Mouse (Mus musculus) heart, postnatal 36 days (tissue): ENCODE data around the gene 1110059E24Rik. TPM values are rescaled to one million over a fixed set of nuclear protein-coding genes. Genes with fewer than 3 reads are reported as not detected.
"Not testable (repeated sequence)": the region's sequence is repeated elsewhere in the genome, so short reads cannot be mapped to it uniquely, and the experiment has no call there.

Experiments used
- DNase-seq, 2 experiments: peaks; one replicate each; pipeline ENCODE4 v3.0.0; 2021 to 2022
- intact Hi-C: fragments of 180-260 bp; cut with DNase I; formaldehyde crosslinking; loops from one replicate; pipeline ENCODE4 v1.15.1; 2025
- total RNA-seq, 2 experiments: library from RNA; stranded (reverse); gene quantifications; 2 replicates each; pipeline ENCODE4 v1.2.3; 2021

1110059E24Rik gene
- total RNA-seq, 2 experiments from 2014 or later, result 12.0 to 15.7 TPM

DNA sequence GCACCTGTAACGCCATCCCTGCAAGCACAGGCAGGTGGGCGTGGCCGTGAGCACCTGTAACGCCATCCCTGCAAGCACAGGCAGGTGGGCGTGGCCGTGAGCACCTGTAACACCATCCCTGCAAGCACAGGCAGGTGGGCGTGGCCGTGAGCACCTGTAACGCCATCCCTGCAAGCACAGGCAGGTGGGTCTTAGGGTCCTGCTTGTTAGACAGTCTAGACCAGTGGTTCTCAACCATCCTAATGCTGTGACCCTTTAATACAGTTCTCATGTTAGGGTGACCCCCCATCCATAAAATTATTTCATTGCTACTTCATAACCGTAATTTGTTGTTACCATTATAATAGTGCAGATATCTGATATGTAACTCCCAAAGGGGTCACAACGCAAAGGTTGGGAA lies 24.3 kb downstream of the 1110059E24Rik start:
- DNase-seq, intact Hi-C loops: not testable (repeated sequence)

DNA sequence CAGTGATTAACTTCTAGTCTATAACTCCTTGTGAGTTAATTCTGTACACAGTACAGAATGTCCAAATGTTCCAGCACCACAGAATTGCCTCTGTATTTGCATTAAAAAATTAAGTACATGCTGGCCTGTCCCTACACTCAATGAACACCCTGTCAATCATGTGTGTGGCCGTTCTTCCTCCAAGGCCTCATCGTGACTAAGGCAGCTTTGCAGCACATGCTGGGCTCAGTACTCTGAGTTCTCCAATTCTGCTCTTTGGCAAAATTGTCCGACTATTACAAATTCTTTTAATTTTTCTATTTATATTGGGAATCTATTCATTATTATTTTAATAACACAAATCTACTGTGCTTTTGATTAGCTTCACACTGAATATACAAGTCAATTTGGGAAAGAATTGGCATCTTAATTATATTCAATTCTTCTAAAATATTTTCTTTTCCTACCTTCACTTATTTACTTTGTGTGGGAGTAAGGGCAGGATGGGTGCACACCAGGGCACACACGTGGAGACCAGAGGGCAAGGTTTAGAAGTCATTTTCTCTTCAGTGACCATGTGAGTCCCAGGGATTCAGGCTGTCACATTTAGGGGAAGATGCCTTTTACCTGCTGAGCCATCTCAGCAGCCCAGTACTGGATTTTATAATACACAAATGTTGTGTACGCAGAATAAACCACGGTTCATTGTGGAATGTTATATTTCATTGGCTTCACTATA lies 26.3 kb downstream of the 1110059E24Rik start:
- DNase-seq, result no peak
- intact Hi-C loops, result no loop called here

DNA sequence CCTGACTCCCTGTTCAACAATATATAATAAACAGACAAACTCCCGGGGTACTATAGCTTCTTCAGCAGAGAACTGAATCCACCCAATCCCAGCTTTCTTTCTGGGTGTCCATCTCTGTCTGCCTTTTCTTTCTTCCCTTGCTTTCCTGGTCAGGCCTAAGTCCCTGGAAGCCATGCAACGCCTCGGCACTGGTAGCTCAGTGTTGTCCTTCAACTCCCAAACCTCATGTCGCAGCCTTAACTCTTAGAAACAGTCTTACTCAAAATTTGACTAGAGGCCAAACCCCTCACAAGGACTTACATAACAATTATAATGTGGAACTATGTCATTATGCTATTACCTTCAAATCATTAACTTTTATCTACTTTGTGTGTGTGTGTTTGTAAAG lies 28.6 kb downstream of the 1110059E24Rik start:
- DNase-seq, result no peak
- intact Hi-C loops, result no loop called here

DNA sequence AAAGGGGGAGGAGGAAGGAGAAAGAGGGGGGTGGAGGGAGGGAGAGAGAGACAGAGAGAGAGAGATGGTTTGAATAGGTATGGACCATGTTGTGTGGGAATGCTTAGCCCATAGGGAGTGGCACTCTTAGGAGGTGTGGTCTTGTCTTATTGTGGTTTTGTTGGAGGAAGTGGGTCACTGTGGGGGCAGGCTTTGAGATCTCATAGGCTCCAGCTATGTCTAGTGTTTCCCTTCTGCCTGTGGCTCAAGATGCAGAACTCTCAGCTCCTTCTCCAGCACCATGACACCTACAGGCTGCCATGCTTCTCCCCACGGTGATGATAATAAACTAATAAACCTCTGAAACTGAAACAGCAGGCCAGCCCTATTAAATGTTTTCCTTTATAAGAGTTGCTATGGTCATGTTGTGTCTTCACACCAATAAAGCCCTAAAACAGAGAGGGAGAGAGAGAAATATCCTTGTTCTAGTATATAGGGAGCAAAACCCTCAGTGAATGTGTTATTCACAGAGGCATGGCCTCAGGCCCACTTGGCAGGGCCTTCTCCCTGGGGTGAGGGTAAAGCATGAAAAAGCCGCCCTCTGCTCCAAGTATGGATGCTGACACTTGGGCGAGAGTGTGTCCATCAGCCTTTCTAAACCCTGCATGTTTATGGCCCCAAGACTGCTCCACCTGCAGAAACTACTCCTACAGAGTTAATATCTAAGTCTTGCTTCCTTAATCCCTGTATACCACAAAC lies 29.2 kb downstream of the 1110059E24Rik start:
- no peak for DNase-seq
- intact Hi-C loops, result no loop called here

DNA sequence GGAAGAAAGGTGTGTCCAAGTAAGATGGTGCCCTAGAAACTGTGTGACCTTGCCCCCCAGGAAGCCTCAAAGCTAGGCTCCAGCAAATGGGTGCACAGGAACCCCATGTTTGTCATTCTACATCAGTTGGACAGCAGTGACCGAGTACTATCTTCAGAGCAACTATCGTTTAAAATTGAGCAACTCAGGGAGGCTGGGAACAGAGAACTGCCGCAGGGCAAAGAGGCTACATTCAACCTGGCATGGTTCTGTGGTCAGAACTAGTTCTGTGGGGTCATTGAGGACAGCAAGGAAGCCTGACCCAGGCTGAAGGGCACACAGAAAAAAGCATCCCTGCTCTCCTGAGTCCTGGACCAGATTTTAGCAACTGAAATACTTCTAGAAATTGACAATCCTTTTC lies 37.0 kb downstream of the 1110059E24Rik start:
- intact Hi-C loops, result no loop called here

DNA sequence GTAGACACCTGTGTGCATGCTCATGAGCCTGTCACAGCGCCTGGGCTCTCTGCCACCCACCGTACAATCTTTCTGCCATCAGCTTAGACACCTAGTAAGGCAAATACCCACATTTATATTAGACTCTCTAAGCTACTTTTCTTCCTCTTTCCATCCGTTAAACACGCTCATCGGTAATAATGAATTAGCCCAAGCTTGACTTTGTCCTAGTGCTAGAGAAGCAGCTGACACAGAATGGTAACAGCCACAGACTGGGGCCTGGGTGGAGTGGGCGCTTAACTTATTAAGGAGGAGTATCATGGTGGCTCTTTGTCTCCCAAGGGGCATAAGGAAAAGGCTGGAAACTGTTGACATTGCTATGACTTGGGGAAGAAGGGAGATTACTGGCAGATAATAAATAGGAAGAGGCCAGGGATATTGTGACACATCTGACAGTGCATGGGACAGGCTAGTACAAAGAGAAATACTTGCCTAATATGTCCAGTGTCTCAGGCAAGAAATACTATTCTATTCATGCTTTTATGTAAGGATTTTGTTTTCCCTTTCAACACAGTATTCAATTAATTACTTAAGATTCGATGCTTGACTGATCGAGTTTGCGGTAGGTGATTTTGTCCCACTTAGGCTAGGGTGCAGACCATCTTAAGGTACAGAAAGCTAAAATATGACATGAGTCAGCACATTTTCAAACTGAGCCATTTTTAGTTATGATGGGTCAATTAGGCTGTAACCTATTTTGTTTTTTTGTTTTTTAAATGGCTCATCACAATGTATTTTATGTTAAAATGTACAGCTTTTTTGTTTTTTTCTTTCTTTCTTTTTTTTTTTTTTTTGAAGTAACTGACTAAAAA lies 40.8 kb downstream of the 1110059E24Rik start:
- no peak for DNase-seq
- intact Hi-C loops, result no loop called here

More for the DNA sequence above, 37.0 kb downstream of the 1110059E24Rik start:
- no peak for DNase-seq

DNA sequence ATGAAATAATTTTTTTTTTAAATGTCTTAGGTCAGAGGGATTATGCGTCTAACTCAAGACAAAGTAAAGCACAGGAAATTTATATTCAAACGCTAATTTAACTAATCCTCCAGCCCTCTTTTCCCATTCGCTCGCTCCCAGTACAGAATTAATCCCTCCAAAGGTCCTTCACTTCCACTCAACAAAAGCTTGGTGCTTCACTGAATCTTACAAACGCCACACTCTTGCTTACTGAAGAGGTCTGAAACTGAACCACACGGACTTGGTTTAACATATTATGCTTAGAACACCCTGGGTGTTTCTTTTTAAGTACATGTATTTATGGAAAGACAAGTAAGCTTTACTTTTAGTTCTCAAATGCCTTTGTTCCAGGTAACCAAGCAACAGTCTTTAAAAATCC lies 41.5 kb downstream of the 1110059E24Rik start:
- intact Hi-C loops, result no loop called here
- no peak for DNase-seq

DNA sequence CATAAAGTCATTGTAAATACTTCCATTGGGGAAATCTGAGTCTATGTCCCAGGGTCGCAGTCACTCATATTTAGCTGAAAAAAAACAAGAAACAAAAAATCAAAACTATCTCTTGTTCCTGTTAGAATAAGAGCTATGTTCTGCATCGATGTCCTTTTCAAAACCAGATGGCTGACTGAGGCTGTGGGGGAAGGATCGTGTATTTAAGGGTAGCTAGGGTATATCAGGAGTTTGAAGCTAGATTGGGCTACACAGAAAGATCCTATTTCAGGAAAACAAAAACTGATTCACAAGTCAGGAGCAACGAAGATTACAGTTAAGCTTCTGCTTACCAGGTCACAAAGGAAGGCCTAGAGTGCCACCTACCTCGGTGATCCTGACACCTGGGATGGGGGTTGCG lies 42.5 kb downstream of the 1110059E24Rik start:
- intact Hi-C loops, result no loop called here
- DNase-seq, result no peak

DNA sequence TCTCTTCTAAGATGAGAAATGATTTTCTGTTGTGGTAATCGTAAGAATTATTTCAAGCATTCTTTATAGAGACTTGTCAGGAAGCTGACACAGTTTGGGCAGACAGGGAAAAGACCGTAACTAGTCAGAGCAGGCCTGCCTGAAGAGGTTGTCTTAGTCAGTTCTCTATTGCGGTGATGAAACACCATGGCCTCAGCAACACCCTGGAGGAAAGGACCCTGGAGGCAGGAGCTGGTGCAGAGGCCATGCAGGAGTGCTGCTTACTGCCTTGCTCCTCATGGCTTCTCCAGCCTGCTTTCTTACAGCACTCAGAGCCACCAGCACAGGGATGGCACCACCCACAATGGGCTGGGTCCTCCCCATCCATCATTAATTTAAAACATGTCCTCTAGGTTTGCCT lies 47.5 kb downstream of the 1110059E24Rik start:
- DNase-seq, result no peak
- intact Hi-C loops, result no loop called here

DNA sequence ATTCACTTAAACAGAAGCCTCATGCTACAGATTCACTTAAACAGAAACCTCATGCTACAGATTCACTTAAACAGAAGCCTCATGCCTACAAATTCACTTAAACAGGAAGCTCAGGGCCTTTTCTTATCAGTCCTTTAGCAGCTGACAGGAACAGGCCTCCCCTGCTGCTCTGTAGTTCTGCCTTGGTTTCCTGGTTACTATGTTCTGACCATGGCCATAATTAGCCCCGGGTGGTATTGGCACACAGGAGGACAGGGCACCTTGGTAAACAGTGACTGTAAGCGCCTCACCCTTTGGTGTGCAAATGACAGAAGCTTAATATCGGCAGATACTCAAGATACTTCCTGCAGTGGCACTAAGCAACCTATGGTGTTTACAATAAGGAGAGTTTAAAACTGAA lies 48.9 kb downstream of the 1110059E24Rik start:
- no peak for DNase-seq
- intact Hi-C loops, result no loop called here

DNA sequence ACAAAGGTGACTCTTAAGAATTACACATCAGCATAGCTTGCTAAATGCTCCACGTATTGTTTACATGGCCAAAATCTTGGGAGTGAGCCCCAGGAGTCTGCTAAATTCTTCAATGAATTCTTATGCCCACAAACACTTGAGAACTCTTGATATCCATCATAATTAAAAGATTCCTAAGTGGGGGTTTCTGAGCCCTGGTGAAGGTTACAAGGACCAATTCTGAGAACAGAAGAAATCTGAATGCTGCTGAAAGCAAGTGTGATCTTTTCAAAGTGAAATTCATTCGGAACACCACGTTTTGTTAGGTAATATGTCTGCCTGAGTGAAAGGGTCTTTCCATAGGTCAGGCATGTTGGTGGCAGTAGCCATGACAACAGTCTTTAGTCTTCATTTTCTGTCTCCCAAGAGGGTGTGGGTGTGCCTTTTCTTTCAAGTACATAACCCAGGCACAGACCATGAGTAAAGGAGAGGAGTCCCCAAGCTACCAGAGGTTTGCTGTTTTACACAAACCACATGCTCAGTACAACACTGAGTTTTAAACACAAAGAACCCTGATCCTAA lies 51.2 kb downstream of the 1110059E24Rik start:
- intact Hi-C loops, result no loop called here
- DNase-seq, result no peak

DNA sequence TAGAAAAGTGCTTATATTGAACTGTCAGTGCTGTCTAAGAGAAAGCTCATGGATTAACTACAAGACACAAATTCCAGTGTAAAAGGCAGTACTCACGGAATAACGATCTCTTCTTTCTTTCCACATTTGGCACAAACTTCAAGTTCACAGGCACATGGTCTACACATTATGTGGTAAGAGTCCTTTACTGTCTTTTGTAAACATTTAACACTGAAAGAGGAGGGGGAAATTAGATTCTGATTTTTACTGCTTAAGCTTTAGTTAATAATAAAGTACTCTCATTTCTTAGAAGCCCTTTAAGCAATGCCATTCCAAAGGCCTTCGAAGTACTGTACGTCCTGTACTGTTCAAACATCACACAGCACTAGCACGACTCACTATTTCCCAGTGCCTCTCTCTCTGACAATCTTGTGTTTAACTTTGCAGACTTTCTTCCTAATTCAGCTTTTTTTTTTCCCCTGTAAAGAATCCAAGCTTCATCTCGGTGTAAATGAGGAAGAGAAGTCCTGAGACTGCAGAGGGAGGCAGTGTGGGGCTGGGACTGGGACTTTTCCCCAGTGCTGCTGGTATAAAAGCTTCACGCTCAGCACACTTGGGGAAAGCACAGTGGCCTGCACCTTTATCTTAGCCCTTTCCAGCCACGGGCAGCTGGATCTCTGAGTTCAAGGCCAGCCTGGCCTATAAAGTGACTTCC lies 54.0 kb downstream of the 1110059E24Rik start:
- intact Hi-C loops, result no loop called here
- DNase-seq, result no peak

DNA sequence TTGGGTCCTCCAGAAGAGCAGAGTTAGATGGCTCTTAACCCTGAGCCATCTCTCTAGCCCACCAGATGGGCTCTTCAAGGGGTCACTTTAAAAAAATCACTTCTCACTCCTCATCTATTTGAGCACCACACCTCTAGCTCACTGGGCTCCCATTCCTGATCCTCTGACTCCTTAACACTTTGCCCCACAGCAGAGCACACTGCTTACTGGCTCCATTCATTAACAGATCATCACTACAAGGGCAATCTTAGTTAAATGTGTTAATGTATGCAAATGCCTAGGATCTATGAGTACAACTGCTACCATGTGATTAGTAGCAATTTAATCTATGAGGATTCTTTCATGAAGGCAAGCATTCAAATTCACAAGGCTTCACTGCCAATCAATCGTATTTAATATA lies 58.1 kb downstream of the 1110059E24Rik start:
- no peak for DNase-seq
- intact Hi-C loops, result no loop called here

DNA sequence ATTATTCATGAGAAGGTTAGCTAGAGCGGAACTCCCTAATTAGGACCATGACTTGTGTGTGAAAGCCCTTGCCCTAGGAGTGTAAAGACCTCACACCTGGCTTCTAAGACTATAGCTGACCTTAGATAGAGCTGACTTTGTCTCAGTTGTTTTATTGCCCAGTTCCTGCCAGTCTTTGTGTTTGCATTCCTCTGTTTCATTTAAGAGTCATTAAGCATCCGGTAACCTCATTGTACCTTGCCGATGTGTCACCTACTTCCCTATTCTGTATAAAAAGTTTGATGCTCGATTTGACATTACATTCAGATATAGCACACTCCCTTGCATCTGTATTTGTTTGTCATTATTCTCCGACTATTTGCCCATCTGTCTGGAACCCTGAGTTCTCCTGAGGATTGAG lies 60.6 kb downstream of the 1110059E24Rik start:
- DNase-seq, intact Hi-C loops: not testable (repeated sequence)

DNA sequence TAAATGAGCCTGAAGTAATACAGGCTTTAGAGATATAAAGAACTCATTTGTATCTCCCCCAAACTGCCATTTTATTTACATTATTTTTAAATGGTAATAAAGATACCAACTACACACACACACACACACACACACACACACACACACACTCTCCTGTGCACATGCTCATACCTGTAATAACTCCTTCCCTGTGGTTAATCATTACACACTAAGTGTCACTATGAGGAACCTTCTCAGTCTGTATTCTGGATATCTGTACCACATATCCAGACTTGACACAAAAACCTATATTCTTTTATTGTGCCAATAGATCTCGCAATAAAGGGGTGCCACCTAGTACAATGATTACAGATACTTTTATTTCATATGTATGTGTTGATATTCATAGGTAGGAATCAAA lies 62.9 kb downstream of the 1110059E24Rik start:
- no peak for DNase-seq
- intact Hi-C loops, result no loop called here

DNA sequence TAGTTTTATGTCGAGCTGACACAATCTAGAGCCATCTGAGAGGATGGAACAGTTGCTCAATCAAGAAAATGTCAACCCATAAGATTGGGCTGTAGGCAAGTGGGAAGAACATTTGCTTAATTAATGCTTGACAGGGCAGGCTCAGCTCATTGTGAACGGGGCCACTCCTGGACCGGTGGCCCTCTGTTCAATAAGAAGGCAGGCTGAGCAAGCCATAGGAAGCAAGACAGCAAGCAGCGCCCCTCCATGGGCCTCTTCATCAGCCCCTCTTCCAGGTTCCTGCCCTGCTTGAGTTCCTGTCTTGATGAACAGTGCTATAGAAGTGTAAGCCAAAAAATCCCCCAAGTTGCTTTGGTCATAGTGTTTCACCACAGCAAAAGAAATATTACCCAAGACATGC lies 65.2 kb downstream of the 1110059E24Rik start:
- intact Hi-C loops, result no loop called here
- DNase-seq, result no peak

DNA sequence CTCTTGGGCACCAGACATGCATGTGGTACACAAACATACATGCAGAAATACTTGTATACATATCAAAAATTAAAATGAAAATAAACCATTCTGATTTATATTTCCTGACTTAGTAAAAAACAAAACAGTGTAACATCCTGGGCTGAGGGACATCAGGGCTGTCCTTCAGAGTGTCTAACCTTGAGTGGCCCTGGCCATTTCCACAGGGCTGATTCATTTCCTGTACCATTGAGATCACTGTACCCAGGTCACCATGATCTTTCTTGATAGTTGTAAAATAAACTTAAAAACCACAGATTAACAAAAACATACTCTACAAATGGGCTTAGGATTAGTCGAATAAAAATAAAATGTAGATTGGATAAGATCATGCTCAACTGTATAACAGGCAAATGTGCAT lies 66.2 kb downstream of the 1110059E24Rik start:
- no peak for DNase-seq
- intact Hi-C loops, result no loop called here

DNA sequence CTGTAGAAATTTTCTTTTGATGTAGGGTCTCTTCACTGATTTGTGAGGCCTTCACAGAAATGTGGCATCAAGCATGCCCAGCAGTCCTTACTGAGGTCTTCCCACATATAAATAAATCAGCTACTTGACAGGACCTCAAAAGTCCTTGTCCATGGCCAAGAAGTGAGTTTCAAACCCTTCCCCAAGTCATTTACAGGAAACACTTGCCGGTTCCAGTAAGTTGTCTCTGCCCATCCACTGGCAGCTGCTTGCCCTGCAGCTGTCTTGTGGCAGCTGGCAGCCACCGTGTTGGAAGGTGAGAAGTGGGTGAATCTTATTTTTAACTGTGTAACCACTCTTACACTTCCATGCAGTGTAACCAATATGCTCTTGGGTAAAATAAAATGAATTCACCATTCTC lies 66.9 kb downstream of the 1110059E24Rik start:
- no peak for DNase-seq
- intact Hi-C loops, result no loop called here

DNA sequence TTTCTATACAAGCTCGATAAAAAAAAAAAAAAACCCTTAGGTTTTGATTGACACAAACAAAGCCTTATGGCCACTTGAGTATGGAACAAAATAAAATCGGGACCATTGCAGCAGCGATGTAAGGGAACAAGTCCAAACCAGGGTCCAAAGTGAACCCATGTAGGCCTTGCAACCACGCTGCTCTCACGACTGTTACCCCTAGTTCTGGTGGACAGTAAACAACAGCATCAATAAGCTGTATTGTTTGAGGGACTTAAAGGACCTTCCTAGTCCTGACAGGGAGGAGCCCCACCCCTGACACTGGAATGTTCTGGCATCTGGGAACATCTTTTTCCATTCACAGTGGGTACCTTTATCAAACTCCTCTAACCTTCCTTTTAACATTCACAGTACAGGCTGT lies 68.8 kb downstream of the 1110059E24Rik start:
- intact Hi-C loops, result no loop called here
- no peak for DNase-seq

DNA sequence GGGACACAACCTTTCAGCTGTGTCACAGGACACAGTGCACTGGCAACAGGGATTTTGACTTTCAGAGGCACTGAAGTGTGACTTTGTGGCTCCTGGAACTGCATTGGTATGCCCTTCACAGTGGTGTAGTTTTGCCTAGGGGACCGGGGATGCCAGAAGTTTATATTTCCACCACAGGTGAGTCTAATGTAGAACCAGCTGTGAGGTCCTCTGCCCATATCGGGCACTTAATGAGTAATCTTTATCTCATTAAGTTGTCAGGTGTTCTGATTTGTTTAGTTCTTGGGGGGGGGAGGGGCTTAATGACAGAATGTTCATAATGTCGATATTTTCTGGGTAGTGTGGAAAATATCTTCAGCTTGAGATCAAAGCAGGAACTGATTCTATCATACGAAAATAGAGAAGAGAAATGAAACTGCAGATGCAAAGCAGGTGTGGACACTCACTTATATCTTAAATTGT lies 69.2 kb downstream of the 1110059E24Rik start:
- no peak for DNase-seq
- intact Hi-C loops, result no loop called here
